Mouse (Mus musculus) E14TG2a.4 (cell line): ENCODE data around the gene Fam117b.

Experiments
- CTCF ChIP-seq: conservative IDR thresholded peaks from 2 replicates; pipeline ENCODE4 v1.5.1; 2014; ENCODE audit warnings: low read length
- POU5F1 ChIP-seq: IDR thresholded peaks from 2 replicates; pipeline ENCODE4 v1.6.1; 2014; ENCODE audit warnings: low read length, borderline replicate concordance

DNA sequence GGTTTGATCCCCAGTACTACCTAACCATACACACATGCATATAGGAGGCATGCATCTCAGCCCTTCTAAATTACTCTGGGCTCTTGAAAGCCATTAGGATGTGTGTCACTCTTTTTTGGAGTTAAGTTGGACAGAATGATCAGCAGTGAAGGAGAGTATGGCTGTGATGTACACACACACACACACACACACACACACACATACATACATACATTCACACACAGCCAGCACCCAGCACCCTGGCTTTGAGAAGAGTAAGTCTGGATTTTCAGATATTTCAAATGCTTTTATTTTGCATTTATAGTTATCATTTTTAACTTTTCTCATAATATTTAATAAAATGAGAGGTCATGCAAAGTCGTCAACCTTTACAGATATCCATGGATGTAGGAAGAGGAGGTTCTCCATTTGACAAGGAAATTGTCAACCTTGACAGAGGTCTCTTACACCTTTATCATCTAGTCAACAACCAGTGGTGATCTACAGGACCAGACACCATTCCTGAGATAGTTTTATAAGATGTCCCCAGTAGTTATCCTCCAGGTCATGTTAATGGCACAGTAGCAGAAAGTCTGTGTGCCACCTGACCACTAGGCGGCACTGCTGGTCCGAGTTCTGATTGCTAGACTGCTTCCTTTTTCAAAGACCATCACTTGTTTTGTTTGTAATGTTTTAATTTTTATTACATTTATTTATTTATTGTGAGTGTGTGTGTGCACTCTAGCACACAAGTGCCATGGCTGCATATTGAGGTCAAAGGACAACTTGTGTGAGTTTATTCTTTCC lies 29.3 kb upstream of the Fam117b start:
- TF ChIP-seq CTCF: peak; percentile 97
- TF ChIP-seq POU5F1: no peak
